Mouse (Mus musculus): ENCODE data around the gene Ccdc90b. TPM values are rescaled to one million over a fixed set of nuclear protein-coding genes. Genes with fewer than 3 reads are reported as not detected.

The Ccdc90b gene
- polyA plus RNA-seq (2012; fragmentation: generic; extraction: Trizol), result 10.6 TPM

DNA sequence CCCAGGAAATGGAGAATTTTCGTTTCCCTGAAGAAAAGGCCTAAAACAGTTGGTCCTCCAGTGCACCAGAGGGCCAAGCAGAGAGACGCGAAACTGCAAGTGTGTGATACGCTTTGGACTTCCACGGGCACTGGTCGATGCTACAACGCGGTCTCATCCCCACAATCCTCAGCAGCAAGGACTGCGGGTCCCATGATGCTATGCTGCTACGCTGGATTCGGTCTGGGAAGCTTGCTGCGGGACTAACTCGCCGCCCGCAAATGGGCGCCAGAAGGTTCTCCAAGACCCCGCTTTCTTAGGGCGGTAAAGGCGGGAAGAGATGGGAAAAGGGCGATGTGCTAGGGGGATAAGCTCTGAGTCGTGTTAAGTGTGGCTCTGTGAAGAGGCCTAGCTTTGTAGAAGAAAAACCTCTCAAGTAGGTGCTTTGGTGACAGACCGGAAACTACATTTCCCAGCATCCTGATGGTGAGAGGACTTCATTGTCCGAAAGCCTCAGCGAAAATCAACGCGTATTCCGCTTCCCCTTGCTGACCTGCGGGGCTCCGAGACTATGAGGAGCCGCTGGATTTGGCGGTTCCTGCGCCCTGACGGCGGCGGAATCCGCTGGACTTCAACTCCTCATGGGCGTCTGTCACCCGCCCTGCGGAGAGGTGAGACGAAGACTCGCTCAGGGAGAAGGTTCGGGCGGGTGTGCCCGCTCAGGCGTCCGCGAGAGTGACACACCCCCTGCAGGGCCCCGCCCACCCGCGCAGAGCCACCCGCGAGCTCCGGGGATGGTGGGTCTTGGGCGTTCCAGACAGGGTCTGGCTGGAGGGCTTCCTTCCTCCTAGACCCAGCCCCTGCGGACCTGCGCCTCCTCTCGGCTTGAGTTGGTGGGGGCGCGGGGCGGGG is at the start of gene Ccdc90b:
Gene Ccdc90b, plus strand, starts transcription at position 164 of the 891 bp plus-strand sequence.
- TF ChIP-seq MAX (IDR thresholded peaks at IDR 0.05; ENCODE audit: low read depth) (no peak), POLR2AphosphoS2 (IDR thresholded peaks at IDR 0.05; ENCODE audit: insufficient read length, low read depth) (peak; percentile 53), SRF (IDR thresholded peaks at IDR 0.05; ENCODE audit: control insufficient read depth, insufficient read length, low read depth) (no peak), MYOG (IDR thresholded peaks at IDR 0.05; ENCODE audit: control insufficient read depth in 1 of 3, insufficient read depth in 1 of 3, insufficient read length in 2 of 3, low read depth in 2 of 3) (peak in 1 of 3 experiments; percentile 21), TCF12 (IDR thresholded peaks at IDR 0.05; ENCODE audit: insufficient read depth, poor library complexity, severe bottlenecking) (no peak), POLR2A (IDR thresholded peaks at IDR 0.05; ENCODE audit: insufficient read length, low read depth) (peak; percentile 86), TCF3 (IDR thresholded peaks at IDR 0.05; ENCODE audit: insufficient read length, low read depth) (no peak)
- H3K27me3 ChIP-seq (ENCODE audit: control insufficient read depth, insufficient read depth, insufficient read length), result no peaks in the 10 kb centered on the region
- no peaks in the 10 kb centered on the region for H3K79me2 ChIP-seq (ENCODE audit: control insufficient read depth, insufficient read depth)
- peak within 1 kb of the TSS; percentile 32 for H3ac ChIP-seq (ENCODE audit: control insufficient read depth, insufficient read length)
- H3K4me3 ChIP-seq, result peak within 1 kb of the TSS; percentile 59
- no peaks in the 10 kb centered on the region for H3K36me3 ChIP-seq (ENCODE audit: control insufficient read depth, insufficient read depth)
- H3K4me2 ChIP-seq (ENCODE audit: low read depth), result peak within 1 kb of the TSS; percentile 89

GRCm38 (mm10) chr7:92520397-92520796 is 40.6 kb upstream of the Ccdc90b start:
- no peak for TF ChIP-seq REST (IDR thresholded peaks at IDR 0.05; ENCODE audit: insufficient read depth, insufficient read length)
- no peak for TF ChIP-seq USF1 (IDR thresholded peaks at IDR 0.05; ENCODE audit: low read depth)
- no peak for TF ChIP-seq POLR2A (IDR thresholded peaks at IDR 0.05; ENCODE audit: insufficient read length, low read depth)
- TF ChIP-seq CEBPB (IDR thresholded peaks at IDR 0.05; ENCODE audit: insufficient read depth, poor library complexity, severe bottlenecking), result no peak
- TF ChIP-seq MYOD1 (IDR thresholded peaks at IDR 0.05; ENCODE audit: control insufficient read depth in 1 of 3, insufficient read length in 2 of 3, low read depth in 2 of 3), result no peak
- TF ChIP-seq E2F4 (IDR thresholded peaks at IDR 0.05; ENCODE audit: insufficient read depth), result no peak
- H3K27me3 ChIP-seq (ENCODE audit: control insufficient read depth, insufficient read depth, insufficient read length), result no peaks in the 10 kb centered on the region

GRCm38 (mm10) chr7:92520820-92521219 is 40.1 kb upstream of the Ccdc90b start:
- H3K27me3 ChIP-seq (ENCODE audit: control insufficient read depth, insufficient read depth, insufficient read length), result no peaks in the 10 kb centered on the region
- no peak overlapping the region for H3K4me2 ChIP-seq (ENCODE audit: low read depth)
- no peaks in the 10 kb centered on the region for H3K79me2 ChIP-seq (ENCODE audit: control insufficient read depth, insufficient read depth)
- TF ChIP-seq CEBPB (IDR thresholded peaks at IDR 0.05; ENCODE audit: insufficient read depth, poor library complexity, severe bottlenecking), result no peak
- no peak for TF ChIP-seq TCF3 (IDR thresholded peaks at IDR 0.05; ENCODE audit: insufficient read length, low read depth)
- no peak for TF ChIP-seq MAX (IDR thresholded peaks at IDR 0.05; ENCODE audit: low read depth)
- TF ChIP-seq POLR2AphosphoS2 (IDR thresholded peaks at IDR 0.05; ENCODE audit: insufficient read length, low read depth), result no peak
- no peak for TF ChIP-seq SRF (IDR thresholded peaks at IDR 0.05; ENCODE audit: control insufficient read depth, insufficient read length, low read depth)
- TF ChIP-seq TCF12 (IDR thresholded peaks at IDR 0.05; ENCODE audit: insufficient read depth, poor library complexity, severe bottlenecking), result no peak
- no peak for TF ChIP-seq REST (IDR thresholded peaks at IDR 0.05; ENCODE audit: insufficient read depth, insufficient read length)
- TF ChIP-seq USF1 (IDR thresholded peaks at IDR 0.05; ENCODE audit: low read depth), result no peak
- TF ChIP-seq MYOG (IDR thresholded peaks at IDR 0.05; ENCODE audit: control insufficient read depth in 1 of 3, insufficient read depth in 1 of 3, insufficient read length in 2 of 3, low read depth in 2 of 3), result no peak
- TF ChIP-seq MYOD1 (IDR thresholded peaks at IDR 0.05; ENCODE audit: control insufficient read depth in 1 of 3, insufficient read length in 2 of 3, low read depth in 2 of 3), result no peak
- no peak for TF ChIP-seq POLR2A (IDR thresholded peaks at IDR 0.05; ENCODE audit: insufficient read length, low read depth)
- TF ChIP-seq E2F4 (IDR thresholded peaks at IDR 0.05; ENCODE audit: insufficient read depth), result no peak
- no peak overlapping the region for H3K4me3 ChIP-seq
- H3ac ChIP-seq (ENCODE audit: control insufficient read depth, insufficient read length), result no peak overlapping the region
- no peaks in the 10 kb centered on the region for H3K36me3 ChIP-seq (ENCODE audit: control insufficient read depth, insufficient read depth)

More at GRCm38 (mm10) chr7:92520397-92520796, 40.6 kb upstream of the Ccdc90b start:
- H3K79me2 ChIP-seq (ENCODE audit: control insufficient read depth, insufficient read depth), result no peaks in the 10 kb centered on the region
- H3ac ChIP-seq (ENCODE audit: control insufficient read depth, insufficient read length), result no peak overlapping the region
- H3K4me2 ChIP-seq (ENCODE audit: low read depth), result no peak overlapping the region
- H3K36me3 ChIP-seq (ENCODE audit: control insufficient read depth, insufficient read depth), result no peaks in the 10 kb centered on the region
- no peak overlapping the region for H3K4me3 ChIP-seq

DNA sequence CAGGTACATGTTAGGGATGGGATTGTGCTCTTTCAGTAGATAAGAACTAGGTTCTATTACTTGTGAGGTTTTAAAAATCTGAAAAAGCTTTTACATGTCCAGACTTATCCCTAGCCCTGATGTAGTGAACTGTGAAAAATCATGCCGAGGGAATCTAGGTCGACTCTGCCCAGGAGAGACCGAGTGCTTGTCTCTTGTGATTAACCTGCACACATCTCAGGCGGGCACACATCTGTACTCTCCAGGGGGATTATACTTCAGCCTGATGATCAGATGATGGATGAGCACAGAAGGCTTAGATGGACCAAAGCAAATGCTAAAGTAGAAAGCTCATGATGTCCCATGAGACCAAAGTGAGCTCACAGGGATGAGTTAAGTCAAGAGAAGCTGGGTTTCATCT is 31.7 kb upstream of the Ccdc90b start:
- no peaks in the 10 kb centered on the region for H3K36me3 ChIP-seq (ENCODE audit: control insufficient read depth, insufficient read depth)
- TF ChIP-seq MAX (IDR thresholded peaks at IDR 0.05; ENCODE audit: low read depth) (no peak), TCF12 (IDR thresholded peaks at IDR 0.05; ENCODE audit: insufficient read depth, poor library complexity, severe bottlenecking) (no peak), USF1 (IDR thresholded peaks at IDR 0.05; ENCODE audit: low read depth) (no peak), E2F4 (IDR thresholded peaks at IDR 0.05; ENCODE audit: insufficient read depth) (no peak), MYOD1 (IDR thresholded peaks at IDR 0.05; ENCODE audit: control insufficient read depth in 1 of 3, insufficient read length in 2 of 3, low read depth in 2 of 3) (no peak), SRF (IDR thresholded peaks at IDR 0.05; ENCODE audit: control insufficient read depth, insufficient read length, low read depth) (no peak), CEBPB (IDR thresholded peaks at IDR 0.05; ENCODE audit: insufficient read depth, poor library complexity, severe bottlenecking) (no peak), TCF3 (IDR thresholded peaks at IDR 0.05; ENCODE audit: insufficient read length, low read depth) (no peak), POLR2A (IDR thresholded peaks at IDR 0.05; ENCODE audit: insufficient read length, low read depth) (no peak), POLR2AphosphoS2 (IDR thresholded peaks at IDR 0.05; ENCODE audit: insufficient read length, low read depth) (no peak), REST (IDR thresholded peaks at IDR 0.05; ENCODE audit: insufficient read depth, insufficient read length) (no peak), MYOG (IDR thresholded peaks at IDR 0.05; ENCODE audit: control insufficient read depth in 1 of 3, insufficient read depth in 1 of 3, insufficient read length in 2 of 3, low read depth in 2 of 3) (no peak)
- H3K79me2 ChIP-seq (ENCODE audit: control insufficient read depth, insufficient read depth), result no peaks in the 10 kb centered on the region
- no peak overlapping the region for H3K4me3 ChIP-seq
- H3K4me2 ChIP-seq (ENCODE audit: low read depth), result no peak overlapping the region
- H3ac ChIP-seq (ENCODE audit: control insufficient read depth, insufficient read length), result no peak overlapping the region
- no peaks in the 10 kb centered on the region for H3K27me3 ChIP-seq (ENCODE audit: control insufficient read depth, insufficient read depth, insufficient read length)

Measured in myocyte (in vitro differentiated cells).